Mouse (Mus musculus): ENCODE data around the gene Rassf3. TPM values are rescaled to one million over a fixed set of nuclear protein-coding genes. Genes with fewer than 3 reads are reported as not detected.

The Rassf3 gene
- total RNA-seq, 2 experiments from 2014 or later: 12.0 to 12.6 TPM

DNA sequence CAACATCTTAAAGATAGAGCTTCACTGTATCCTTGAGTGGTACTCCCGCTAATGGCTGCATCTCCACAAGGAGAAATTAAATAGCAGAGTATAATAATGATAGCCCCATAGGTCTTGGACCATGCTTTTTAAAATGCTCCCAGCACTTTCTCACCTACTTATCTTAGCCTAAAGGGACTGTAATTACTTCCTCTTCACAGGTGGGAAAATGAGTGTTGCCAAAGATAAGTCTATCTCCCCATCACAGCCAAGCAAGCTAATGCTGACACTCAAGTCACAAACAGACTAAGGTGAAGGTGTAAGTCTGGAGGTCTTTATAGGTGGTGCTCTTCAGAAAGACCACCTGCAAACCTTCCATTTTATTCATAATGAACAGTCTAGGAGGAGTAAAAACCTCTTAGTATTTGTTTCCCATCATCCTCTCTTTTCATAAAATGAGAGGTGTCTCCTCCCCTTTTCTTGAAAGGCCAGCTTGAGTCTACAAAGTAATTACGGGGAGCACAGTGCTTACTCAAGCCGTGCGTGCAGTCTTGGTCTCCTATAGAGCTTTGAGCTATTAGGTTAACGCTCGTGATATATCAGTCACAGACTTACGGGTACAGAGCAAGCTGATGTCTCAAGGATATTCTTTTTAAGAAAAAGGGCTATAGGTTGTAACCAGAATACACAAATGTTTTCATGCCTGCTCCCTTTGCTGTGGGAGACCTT is 16.6 kb upstream of the Rassf3 start:
- no peak for DNase-seq (ENCODE audit: low spot score in 2 of 2)

DNA sequence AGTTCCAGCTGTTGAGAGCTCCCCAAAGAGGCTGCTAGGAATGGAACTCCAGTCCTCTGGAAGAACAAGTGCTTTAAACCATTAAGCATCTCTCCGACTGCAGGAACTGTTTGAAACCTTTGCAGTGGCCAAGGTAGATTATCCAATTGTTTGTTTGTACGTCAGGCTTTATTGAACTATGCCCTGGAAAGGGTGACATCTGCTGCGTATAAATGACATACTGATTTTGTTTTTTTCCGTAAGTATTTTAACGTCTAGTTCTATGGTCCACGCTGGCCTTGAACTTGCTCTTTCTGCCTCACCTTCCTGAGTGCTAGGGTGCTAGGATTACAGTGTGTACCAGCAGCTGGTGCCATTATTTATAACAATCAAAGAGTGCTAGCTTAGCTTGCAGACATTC is 13.8 kb upstream of the Rassf3 start:
- no peak for DNase-seq (ENCODE audit: low spot score in 2 of 2)

DNA sequence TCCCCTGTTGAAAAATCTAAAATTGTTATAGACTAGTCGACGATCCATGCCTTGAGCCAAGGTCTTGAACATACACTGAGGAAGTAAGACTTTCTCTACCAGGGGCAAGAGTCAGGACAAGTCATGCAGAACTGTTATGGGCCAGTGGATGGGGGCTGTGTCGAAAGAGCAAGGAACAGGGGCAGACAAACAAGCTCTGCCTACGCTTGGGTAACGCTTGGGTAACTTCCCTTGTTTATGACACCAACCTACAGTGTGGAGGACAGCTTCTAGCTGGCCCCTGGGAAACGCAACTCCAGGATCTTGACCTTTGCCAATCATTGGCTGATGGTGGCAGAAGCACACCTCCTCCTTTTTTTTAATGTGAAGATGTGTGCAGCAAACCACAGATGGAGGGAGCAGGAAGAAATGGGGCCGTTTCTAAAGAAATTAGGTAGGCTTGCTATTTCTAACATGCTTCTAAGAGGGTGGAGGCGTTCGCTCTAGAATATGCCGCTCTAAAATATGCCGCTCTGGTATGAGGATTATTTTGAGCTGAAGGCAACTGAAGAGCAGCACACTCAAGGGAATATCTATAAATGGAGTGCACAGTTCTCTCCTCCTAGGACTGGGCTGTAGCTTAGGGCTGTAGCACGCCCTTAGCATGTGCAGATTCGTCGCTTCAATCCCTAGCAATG is 12.6 kb upstream of the Rassf3 start:
- no peak for DNase-seq (ENCODE audit: low spot score in 2 of 2)

DNA sequence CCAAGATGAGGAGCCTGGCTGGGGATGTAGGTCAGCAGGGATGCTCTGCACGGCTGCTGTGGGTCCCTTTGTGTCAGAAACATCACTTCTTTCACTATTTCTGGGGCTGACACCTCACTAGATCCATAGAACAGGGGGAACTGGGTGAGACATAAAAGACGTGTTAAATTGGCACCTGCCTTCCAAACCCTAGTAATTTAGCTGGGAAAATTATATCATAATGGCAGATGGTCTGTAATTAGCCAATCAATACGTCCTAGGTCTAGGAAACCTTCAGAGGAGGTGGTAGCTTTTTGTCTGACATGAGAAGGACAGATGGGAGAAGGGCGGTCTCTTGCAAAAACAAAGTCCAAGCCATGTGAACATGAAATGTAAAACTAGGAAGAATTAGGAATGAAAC is 11.6 kb upstream of the Rassf3 start:
- DNase-seq (ENCODE audit: low spot score in 2 of 2): no peak

DNA sequence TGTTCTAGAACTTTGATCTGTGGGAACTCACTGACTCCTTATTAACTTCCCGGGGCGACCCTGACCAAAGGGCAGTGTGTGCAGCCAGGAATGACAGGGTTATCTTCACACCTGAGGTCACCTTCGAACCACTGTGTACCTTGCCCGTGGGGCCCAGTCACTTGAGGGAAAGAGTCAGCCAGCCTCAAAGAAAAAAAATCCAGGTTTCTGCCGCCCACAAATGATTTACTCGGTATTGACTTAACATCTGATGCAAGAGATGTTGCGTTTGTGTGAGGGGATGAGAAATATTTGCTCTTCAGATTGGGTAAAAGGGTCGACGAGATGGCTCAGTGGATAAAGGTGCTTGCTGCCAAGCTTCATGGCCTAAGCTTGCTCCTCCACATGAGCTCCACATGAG is 10.2 kb upstream of the Rassf3 start:
- no peak for DNase-seq (ENCODE audit: low spot score in 2 of 2)

DNA sequence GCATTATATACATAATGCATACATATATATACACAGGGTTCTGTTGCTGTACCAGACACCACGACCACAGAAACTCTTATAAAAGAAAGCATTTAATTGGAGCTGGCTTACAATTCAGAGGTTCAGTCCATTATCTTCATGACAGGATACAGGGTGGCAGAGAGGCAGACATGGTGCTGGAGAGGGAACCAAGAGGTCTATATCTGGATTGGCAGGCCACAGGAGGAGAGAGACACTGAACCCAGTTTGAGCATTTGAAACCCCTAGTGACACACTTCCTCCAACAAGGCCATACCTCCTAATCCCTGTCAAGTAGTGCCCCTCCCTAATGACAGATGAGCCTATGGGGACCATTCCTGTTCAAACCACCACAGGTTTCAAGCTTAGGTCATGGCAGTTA is 7.2 kb upstream of the Rassf3 start:
- no peak for DNase-seq (ENCODE audit: low spot score in 2 of 2)

DNA sequence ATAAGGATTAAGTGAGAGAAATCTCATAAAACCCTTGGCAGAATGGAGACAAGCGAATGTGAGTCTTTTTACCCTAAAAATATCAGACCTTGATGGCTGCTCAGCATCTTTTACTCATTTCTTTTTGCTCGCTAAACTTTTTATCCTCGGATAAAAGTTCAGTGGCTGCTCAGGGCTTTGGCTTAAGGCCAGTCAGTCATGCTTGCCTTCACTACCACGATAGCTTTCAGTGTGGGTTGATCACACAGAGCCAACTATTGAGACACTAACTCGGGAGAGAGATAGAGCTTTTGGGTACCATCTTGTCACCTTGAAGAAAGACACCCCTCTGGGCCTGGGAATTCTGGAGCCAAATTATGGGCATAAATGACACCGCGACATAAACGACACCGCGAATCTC is 5.0 kb upstream of the Rassf3 start:
- no peak for DNase-seq (ENCODE audit: low spot score in 2 of 2)

DNA sequence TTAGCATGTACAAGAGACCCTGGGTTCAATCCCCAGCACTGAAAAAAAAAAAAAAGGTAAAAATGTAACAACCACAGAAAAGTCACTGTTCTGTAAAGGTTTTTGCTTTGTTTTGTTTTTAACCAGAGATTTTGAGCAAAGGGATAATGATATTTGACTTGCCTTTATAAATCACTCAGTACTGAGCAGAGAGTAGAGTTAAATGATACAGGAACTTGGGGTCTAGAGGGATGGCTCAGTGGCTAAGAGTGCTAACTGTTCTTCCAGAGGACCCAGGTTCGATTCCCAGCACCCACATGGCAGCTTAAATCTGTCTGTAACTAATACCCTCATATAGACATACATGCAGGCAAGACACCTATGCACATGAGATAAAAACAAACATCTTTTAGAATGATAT is 3.8 kb upstream of the Rassf3 start:
- DNase-seq (ENCODE audit: low spot score in 2 of 2): no peak

DNA sequence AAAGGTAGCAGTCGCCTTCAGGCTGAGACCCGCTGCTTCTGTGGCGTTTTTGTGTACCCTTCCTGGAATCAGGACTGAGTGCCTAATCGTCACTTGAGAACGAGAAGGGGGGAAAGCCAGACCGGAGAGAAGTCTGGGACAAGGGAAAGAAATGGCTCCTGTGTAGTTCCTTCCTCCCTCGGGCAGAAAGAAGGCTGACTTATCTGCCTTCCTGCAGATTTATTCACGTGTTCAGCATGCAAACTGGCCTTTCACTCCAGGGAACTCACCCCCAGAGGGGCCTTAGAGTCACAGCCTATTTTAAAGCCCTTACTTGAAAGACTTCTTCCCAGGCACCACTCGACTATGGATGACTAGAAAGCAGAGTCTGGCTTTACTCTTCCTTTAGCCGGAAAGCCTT is 1.3 kb upstream of the Rassf3 start:
- no peak for DNase-seq (ENCODE audit: low spot score in 2 of 2)

DNA sequence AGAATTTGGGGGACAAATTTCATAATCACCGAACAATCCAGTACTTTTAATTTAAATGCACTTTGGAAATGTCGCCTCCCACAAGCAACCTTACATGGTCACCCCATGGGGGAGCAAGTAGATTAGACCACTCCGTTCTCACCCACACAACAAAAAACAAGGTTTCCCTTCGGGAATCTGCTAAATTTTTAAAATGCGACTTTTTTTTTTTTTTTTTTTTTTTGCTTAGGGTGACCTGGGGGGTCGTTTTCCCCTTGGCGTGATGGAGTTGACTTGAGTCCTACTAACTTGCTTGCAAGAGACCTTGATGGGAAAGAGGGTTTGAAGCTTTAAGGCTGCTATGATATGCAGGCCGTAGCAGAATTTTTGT is 806 bp upstream of the Rassf3 start:
- DNase-seq (ENCODE audit: low spot score in 2 of 2): no peak

DNA sequence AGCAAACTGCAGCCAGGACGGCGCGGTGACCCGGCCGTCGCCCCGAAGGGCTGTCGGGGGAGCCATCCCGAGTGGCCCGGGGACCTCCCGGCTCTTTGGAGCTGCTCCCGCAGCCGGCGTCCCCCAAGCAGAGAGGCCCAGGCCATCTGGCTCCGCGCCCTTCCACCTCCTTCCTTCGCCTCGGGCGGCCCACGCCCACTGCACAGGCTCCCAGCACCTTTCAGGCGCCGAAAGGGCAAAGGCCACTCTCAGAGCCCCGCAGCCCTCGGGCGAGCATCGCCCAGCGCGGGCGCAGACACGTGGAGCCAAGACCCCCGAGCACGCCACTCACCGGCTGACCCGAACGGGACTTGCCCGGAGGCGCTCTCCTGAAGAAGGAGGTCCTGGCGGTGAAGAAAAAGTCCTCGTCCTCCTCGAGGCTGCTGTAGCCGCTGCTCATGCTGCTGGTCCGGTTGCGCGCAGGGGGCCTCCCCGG is 438 bp downstream of the Rassf3 start:
- DNase-seq (ENCODE audit: low spot score in 2 of 2): no peak

DNA sequence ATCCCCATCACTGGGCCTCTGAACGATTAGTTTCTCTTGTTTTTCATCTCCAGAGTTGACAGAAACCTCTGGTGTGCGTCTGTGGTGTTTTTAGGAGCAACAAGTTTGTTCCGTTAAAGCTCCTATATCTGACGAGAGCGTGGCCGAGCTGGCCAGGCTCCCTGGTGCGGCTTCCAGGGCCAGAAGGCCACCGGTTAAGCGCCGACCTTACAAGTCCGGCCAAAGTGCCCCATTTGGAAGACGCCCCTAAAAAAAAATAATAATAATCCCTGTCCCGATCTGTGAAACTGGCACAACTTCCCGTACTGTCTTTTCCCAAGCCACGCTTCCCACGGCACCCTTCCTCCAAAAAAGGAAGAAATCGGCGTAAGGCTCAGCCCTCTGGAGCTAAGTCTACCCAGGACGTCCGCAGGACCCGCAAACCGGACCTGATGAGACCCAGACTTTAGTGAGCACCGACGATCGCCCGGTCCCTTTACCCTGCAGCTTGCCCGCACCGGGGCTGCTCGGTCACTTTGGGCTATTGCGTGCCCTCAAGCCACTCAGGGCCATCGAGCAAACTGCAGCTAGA is 961 bp downstream of the Rassf3 start:
- no peak for DNase-seq (ENCODE audit: low spot score in 2 of 2)

DNA sequence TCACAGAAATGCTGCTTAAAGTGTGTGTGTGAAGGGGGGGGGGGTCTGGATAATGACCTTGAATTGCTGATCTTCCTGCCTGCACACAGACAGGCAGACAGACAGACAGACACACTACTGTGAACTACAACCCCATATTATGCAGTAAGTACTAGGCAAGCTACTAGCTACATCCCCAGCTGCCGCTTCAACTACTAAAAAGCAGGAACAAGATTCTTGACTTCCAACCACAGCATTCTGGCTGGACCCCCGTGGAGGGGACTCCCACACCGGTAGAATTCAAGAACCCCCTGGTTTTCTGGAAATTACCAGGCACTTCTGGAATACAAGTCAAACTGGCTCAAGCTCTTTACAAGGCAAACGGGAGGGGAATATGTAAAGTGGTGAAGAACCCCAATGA is 1.9 kb downstream of the Rassf3 start:
- no peak for DNase-seq (ENCODE audit: low spot score in 2 of 2)

DNA sequence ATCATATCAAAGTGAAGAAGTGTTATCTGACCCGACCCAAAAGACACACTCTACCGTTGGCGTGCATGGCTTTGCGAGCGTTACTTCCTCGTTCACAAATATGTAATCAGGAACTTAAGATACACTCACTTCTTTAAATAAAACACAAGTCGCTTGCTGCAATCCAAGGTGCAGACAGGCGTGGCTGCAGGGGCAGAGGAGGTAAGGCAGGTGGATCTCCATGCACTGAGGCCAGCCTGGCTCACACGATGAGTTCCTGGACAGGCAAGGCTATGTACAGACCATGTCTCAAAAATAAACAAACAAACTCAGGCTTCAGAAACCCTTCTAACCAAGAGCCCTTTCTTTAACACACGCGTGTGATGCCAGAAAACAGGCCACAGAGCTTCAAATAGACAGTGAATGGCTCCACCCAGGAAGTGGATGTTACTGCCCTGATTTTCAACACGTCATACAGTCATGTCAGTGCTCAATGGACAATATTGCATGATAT is 2.4 kb downstream of the Rassf3 start:
- no peak for DNase-seq (ENCODE audit: low spot score in 2 of 2)

DNA sequence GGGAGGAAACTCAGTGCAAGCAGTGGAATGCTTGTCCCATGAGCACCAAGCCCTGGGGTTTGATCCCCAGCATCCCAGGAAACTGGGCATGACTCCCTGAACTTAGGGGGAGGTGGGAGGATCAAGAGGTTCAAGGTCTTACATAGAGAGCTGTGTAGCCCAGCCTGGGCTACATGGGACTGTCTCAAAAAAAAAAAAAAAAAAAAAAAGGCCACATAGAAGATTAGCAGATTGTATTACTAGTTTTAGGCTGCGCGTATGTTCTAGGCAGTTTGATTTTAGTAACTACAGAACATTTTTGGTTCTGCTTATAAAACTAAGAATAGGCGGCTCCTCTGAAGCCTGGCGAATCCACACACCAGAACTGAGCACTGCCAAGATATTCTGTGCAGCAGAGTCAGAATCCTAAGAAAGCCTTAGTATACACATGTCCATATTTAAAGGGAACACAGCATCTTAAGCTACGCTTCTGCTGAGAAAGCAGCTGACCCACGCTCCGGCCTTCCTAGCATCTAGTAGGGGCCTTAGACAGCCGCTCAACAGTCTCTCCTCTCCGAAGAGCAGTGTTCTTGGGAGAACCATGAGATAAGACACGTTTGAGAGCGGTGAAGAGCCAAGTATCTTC is 3.4 kb downstream of the Rassf3 start:
- DNase-seq (ENCODE audit: low spot score in 2 of 2): no peak

DNA sequence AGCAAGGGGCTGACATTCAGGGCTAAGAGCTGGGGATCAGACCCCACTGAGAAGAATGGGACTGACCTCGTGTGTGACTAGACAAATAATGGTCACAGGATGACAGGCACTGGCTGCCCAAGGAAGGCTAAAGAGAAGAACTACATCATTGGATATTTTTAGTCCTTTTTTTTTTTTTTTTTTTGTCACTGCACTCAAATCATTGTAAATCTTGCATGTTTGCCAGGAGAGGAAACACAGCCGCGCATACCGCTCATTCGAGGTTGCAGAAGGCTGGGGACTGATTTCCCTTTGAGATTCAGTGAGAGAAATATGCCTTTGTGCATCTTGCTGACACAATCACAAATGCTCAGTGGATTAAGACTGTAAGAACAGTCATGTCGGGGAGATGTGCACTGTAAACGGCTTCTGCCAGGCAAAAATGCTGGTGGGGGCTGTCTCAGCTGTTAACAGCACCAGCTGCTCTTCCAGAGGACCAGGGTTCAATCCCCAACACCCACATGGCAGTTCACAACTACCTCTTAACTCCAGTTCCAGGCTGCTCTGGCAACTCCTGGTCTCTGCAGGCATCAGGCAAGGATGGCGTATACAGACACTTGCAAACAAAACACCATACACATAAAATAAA is 4.5 kb downstream of the Rassf3 start:
- DNase-seq (ENCODE audit: low spot score in 2 of 2): no peak

DNA sequence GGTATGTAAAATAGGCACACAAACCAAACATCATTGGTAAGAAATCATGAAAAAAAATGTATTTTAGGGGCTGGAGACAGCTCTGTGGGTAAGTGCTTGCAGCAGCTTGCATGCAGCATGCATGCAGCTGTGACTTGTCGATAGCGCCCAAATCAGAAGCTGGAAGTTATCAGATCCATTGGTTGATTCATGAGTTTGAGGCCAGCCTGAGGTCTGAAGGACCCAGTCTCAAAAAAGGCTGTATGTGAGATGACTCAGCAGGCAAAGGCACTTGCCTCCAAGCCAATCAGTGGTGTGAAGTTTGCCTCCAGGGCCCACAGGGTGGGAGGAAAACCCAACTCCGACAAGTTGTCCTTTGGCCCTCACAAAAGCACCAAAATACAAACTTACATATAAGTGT is 6.5 kb downstream of the Rassf3 start:
- no peak for DNase-seq (ENCODE audit: low spot score in 2 of 2)

DNA sequence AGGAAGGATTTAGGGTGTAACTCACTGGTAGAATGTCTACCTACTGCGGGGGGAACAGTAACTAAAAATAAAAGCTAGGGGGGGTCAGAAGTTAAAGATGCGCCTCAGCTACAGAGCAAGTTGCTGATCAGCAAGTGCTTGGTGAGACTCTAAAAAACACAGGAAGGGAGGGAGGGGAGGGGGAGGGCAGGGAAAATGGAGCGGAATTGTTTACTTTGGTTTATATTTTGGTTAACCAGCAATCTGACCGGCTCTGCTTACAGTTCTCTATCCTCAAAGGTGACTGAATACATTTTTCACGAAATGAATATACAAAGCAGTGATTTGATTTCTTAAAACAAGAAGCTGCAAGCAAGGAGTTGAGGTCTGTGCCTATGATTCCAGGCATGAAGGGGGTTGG is 7.2 kb downstream of the Rassf3 start:
- no peak for DNase-seq (ENCODE audit: low spot score in 2 of 2)

DNA sequence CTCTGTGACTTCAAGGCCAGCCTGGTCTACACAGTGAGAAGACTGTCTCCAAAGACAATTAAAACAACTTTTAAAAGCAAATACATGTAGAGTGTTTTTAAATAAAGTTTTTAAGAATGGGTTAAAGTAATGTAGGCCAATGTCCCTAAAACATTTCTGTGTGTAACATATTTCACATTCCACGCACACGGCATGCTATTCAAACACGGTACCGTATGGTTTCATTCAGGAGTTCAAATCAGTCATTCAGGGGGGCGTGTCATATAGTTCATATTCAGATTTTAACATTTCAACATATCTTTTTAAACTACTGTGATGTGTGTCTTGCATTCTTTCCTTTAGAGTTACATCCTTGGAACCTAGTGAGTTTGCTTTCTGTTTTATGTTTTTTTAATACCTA is 7.9 kb downstream of the Rassf3 start:
- no peak for DNase-seq (ENCODE audit: low spot score in 2 of 2)

DNA sequence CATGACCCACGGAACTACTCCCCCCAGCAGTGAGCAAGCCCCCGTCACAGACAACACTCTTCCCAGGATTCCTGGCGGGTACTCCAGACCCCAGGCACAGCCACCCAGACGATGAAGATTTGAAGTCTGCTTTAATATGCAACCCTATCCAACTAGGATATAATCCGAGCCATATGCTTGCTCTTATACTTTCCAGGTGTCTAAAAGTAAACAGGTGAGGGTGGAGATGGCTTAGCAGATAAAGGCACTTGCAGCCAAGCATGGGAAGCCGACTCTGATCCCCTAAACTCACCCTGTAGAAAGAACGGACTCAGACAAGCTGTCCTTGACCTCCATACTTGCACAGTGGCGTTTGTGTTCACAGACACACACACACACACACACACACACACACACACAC is 8.4 kb downstream of the Rassf3 start:
- no peak for DNase-seq (ENCODE audit: low spot score in 2 of 2)

DNA sequence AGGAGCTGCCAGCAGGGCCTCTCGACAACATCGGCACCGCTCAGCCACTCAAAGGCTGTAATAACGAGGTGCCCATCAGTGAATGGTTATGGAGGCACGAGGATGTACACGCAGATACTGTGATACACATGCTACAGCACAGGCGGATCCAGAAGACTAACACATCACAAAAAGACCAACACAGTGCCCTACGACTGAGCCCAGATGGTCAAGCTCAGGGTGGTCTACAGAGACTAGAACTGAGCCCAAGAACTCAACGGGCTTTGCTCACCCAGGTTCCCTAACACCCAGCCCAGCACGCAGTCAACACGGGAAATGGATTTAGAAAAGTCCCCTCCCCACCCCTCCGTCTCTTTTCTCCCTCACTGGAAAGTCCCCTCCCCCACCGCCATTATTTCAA is 9.1 kb downstream of the Rassf3 start:
- DNase-seq (ENCODE audit: low spot score in 2 of 2): no peak

DNA sequence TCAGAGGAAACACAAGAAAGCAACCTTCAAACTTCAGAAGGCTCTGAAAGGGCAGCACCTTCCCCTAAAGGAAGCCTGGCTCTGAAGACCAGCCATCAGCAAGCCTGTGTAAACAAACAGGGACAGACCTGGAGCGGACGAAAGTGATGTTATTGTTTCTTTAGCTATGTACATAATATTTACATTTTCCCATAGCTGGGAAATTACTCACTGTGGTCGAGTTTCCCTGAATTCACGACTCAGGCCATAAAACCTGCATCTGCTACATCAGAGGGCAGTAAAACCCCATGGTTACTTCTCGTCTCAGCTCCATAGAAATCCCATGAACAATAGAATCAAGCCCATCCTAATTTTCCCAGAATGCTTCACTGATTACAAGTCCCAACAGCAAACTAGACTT is 11.1 kb downstream of the Rassf3 start:
- DNase-seq (ENCODE audit: low spot score in 2 of 2): no peak
